Mouse (Mus musculus) embryo, embryonic 11 days (tissue): ENCODE data around the gene Gm14408.
A peak's percentile ranks its signal among the peaks of the same experiment; 100 is the strongest.
"Not testable (repeated sequence)": the region's sequence is repeated elsewhere in the genome, so short reads cannot be mapped to it uniquely, and the experiment has no call there.

Source experiments
- DNase-seq: peaks from one replicate; pipeline ENCODE4 v3.0.0-alpha.2; 2015

Gene Gm14408

DNA sequence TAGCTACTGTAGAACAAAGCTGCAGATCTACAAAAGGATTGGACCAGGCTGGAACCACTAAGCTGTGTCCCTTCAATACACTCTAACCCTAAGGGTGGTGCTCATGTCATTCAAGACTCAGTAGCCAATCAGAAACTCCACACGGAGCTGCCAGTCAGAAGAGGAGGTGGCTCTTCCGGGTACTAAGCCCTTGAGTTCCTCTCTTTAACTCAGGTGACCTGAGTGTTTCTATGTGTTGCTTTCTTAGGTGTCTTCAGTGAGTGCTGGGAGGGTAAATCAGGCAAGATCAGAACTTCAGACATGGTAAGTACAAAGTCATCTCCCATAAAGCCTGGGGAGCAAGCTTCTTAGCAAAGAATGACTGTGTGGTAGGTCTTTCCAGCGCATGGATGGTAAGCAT, at the start of gene Gm14408:
TSS of gene Gm14408 (plus strand) at position 301 of the 400 bp plus-strand sequence.
- DNase-seq, result not testable (repeated sequence)

DNA sequence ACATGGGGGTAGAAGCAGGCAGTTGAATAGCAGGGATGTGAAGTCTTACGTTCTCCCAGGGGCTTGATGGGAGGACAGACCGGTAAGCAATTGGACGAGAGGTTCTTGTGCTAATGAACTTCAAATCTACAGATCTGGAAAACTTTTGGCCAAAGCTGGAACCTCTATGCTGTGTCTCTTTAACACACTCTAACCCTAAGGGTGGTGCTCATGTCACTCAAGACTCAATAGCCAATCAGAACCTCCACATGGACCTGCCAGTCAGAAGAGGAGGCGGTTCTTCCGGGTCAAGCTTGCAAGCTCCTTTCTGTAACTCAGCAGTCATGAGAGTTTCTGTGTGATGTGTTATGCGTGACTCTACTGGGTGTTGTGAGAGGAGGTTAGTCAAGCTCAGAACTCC, 32.6 kb upstream of the Gm14408 start, which contains the start of gene Gm14295:
TSS of gene Gm14295 (plus strand) at position 301 of the 400 bp plus-strand sequence.
- not testable (repeated sequence) for DNase-seq

DNA sequence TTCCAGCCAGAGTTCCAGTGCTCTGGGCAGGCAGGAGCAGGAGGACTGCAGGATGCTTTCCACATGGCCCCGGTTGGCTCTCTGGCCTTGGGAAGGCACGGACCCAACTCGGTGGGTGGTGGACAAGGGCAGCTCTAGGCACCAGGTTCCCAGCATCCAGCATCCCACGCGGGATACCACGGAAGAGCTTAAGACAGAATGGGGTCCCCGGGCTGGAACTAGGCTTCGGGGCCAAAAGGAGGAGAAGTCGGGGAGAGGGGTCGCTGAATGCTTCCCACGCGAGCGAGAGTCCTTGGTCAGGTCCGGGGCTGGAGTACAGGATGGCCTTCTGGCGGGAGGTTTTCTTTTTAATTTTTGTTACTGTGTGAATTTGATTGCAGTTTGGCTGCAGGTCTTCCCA, 32.2 kb upstream of the Gm14408 start:
- peak; percentile 0 for DNase-seq
